Mouse (Mus musculus) small intestine, adult 2 months (tissue): ENCODE data around the gene Helz.

Source experiments
- CTCF ChIP-seq: fragments of 200-500 bp; IDR thresholded peaks from 2 replicates; pipeline ENCODE4 v1.5.1; 2012; ENCODE audit warnings: low read depth, mild to moderate bottlenecking, control low read depth, inconsistent platforms, low read length, moderate library complexity, mixed read lengths; ENCODE audit not compliant: insufficient replicate concordance, insufficient read length; ENCODE audit errors: extremely low read depth
- POLR2A ChIP-seq: fragments of 200-500 bp; IDR thresholded peaks from 2 replicates; pipeline ENCODE4 v1.6.1; 2012; ENCODE audit warnings: low read depth, mild to moderate bottlenecking, control low read depth, inconsistent platforms, low read length, moderate library complexity

GRCm38 (mm10) chr11:107629504-107629903, 81.8 kb downstream of the Helz start:
- TF ChIP-seq POLR2A, result no peak
- TF ChIP-seq CTCF, result peak; percentile 38; the same call in 1 of the 2 replicates
